In genomic region chr17:55878636-55879369, GRCm38 (mm10) we compare ENCODE assay signal across 8 mouse cellular contexts. TPM values are rescaled to one million over a fixed set of nuclear protein-coding genes. Genes with fewer than 3 reads are reported as not detected.
DNase-seq lines count a peak whose midpoint lies in the region; ATAC-seq and TF ChIP-seq lines count a peak whose summit lies in the region.
"Not testable (repeated sequence)": the region's sequence is repeated elsewhere in the genome, so short reads cannot be mapped to it uniquely, and the experiment has no call there.

Zfp119a (minus strand) TSS chr17:55878930.

- H3K36me3 ChIP-seq in embryonic facial prominence, embryonic 13.5 days; kidney, adult 2 months (ENCODE audit: control insufficient read depth, insufficient read depth, low read length); limb, embryonic 12.5 days; midbrain, embryonic 15.5 days (replicated peaks): not testable (repeated sequence)

- peak; percentile 99 for ATAC-seq in embryonic facial prominence, embryonic 13.5 days (ENCODE audit: insufficient number of reproducible peaks, insufficient read depth, low FRiP score, low TSS enrichment, low read depth)
- peak; percentile 100 for ATAC-seq in limb, embryonic 12.5 days (ENCODE audit: insufficient number of reproducible peaks, insufficient read depth, low FRiP score, low TSS enrichment, low read depth)
- peak; percentile 100 for ATAC-seq in midbrain, embryonic 15.5 days (replicated peaks)

- 0% methylated on average over 43 of the region's 53 CpGs for WGBS in embryonic facial prominence, embryonic 13.5 days
- under 1% methylated on average over 45 of the region's 53 CpGs for WGBS in kidney, adult 2 months
- WGBS in limb, embryonic 12.5 days = under 1% methylated on average over 42 of the region's 53 CpGs
- WGBS in midbrain, embryonic 15.5 days = under 1% methylated on average over 46 of the region's 53 CpGs

- TF ChIP-seq CTCF in kidney, adult 2 months (conservative IDR thresholded peaks at IDR 0.05; ENCODE audit: insufficient read depth, insufficient read length, low read depth, low read length) = not testable (repeated sequence)

- DNase-seq in 3134 (ENCODE audit: extremely low read depth, insufficient read length, low spot score) = peak; percentile 81
- peak; percentile 81 to 83 for DNase-seq in adrenal gland, postnatal 36 days
- peak; percentile 88 to 90 for DNase-seq in heart, adult 18-20 months
- peak; percentile 92 for DNase-seq in kidney, adult 2 months
- peak; percentile 66 to 68 for DNase-seq in spleen, postnatal 10 days (ENCODE audit: low spot score in 2 of 2)

- H3K9ac ChIP-seq in embryonic facial prominence, embryonic 13.5 days = peak within 1 kb of the TSS; percentile 72
- peak within 1 kb of the TSS; percentile 55 for H3K9ac ChIP-seq in limb, embryonic 12.5 days (replicated peaks)
- H3K9ac ChIP-seq in midbrain, embryonic 15.5 days = peak within 1 kb of the TSS; percentile 58

- not testable (repeated sequence) for H3K4me1 ChIP-seq in embryonic facial prominence, embryonic 13.5 days; kidney, adult 2 months (ENCODE audit: control insufficient read depth, insufficient read depth, low read length); limb, embryonic 12.5 days (replicated peaks)
- H3K4me1 ChIP-seq in midbrain, embryonic 15.5 days = peaks cover 20% of the 10 kb centered on the region

- peak within 1 kb of the TSS; percentile 51 for H3K4me3 ChIP-seq in embryonic facial prominence, embryonic 13.5 days
- H3K4me3 ChIP-seq in kidney, adult 2 months (ENCODE audit: insufficient read depth, low read depth, low read length) = peak within 1 kb of the TSS; percentile 63
- peak within 1 kb of the TSS; percentile 47 for H3K4me3 ChIP-seq in limb, embryonic 12.5 days (replicated peaks)
- peak within 1 kb of the TSS; percentile 52 for H3K4me3 ChIP-seq in midbrain, embryonic 15.5 days

- TF ChIP-seq POLR2A in kidney, adult 2 months (IDR thresholded peaks at IDR 0.05; ENCODE audit: low read depth, low read length) = peak; percentile 90

- H3K4me2 ChIP-seq in embryonic facial prominence, embryonic 13.5 days = peak within 1 kb of the TSS; percentile 62
- peak within 1 kb of the TSS; percentile 57 for H3K4me2 ChIP-seq in limb, embryonic 12.5 days
- peak within 1 kb of the TSS; percentile 66 for H3K4me2 ChIP-seq in midbrain, embryonic 15.5 days

- H3K27me3 ChIP-seq in embryonic facial prominence, embryonic 13.5 days; kidney, adult 2 months (replicated peaks; ENCODE audit: control insufficient read depth, insufficient read depth, low read length); limb, embryonic 12.5 days; midbrain, embryonic 15.5 days (replicated peaks): not testable (repeated sequence)

- not testable (repeated sequence) for H3K9me3 ChIP-seq in embryonic facial prominence, embryonic 13.5 days; limb, embryonic 12.5 days; midbrain, embryonic 15.5 days

- H3K27ac ChIP-seq in embryonic facial prominence, embryonic 13.5 days = peak within 1 kb of the TSS; percentile 78
- H3K27ac ChIP-seq in kidney, adult 2 months (ENCODE audit: insufficient read depth, low read depth, low read length) = peak within 1 kb of the TSS; percentile 86
- peak within 1 kb of the TSS; percentile 70; the same call in 1 of the 2 replicates for H3K27ac ChIP-seq in limb, embryonic 12.5 days
- peak within 1 kb of the TSS; percentile 88 for H3K27ac ChIP-seq in midbrain, embryonic 15.5 days

RNA-seq across cellular contexts. Expression of gene Zfp119a, which starts in this region (rescaled TPM):
- 1 to 10 TPM; 6.6 to 8.4 TPM for total RNA-seq in adrenal gland, postnatal 36 days (2021)
- 11.0 and 11.2 TPM in 2 replicates for polyA plus RNA-seq in embryonic facial prominence, embryonic 13.5 days (2015; fragmentation: Nextera tagmentation; extraction: Ambion mirVana)
- total RNA-seq in heart, adult 18-20 months (2021) = 1 to 10 TPM; 3.1 to 4.9 TPM
- 0.37 and 0.56 TPM in 2 replicates for polyA plus RNA-seq in kidney, adult 2 months (2012; rRNA removed)
- polyA plus RNA-seq in limb, embryonic 12.5 days (2016; fragmentation: Nextera tagmentation; extraction: Ambion mirVana) = 10.2 and 10.8 TPM in 2 replicates
- 12.0 and 15.3 TPM in 2 replicates for polyA plus RNA-seq in midbrain, embryonic 15.5 days (2015; fragmentation: Nextera tagmentation; extraction: Ambion mirVana)

Comparison
In these comparisons a context has a peak if more than half of its experiments do, and no peak if none do; other contexts are left out.
1. Peak in every context shown above with its lines: DNase-seq, ATAC-seq, H3K4me3 ChIP-seq and H3K27ac ChIP-seq.
2. Peak in DNase-seq, H3K4me3 ChIP-seq and H3K27ac ChIP-seq in kidney, adult 2 months; RNA of the gene not detected or under 1 TPM.